12 mouse cellular contexts compared by ENCODE assay signal in genomic region chr3:90605049-90605448, GRCm38 (mm10). TPM values are rescaled to one million over a fixed set of nuclear protein-coding genes. Genes with fewer than 3 reads are reported as not detected.
A peak's percentile ranks its signal among the peaks of the same experiment; 100 is the strongest.
DNase-seq lines count a peak whose midpoint lies in the region; ATAC-seq lines count a peak whose summit lies in the region.
"Had no signal": no experiment of that assay in that cellular context is flagged by ENCODE, and none has a peak within 500 bp of the region (broad histone marks: within the 10 kb centered on the region; RNA-seq: fewer than 3 reads in every experiment).

No protein-coding gene starts in this region.

- no peak overlapping the region for H3K9ac ChIP-seq in heart, embryonic 15.5 days
- no peak overlapping the region for H3K9ac ChIP-seq in embryonic facial prominence, embryonic 13.5 days

- no peak overlapping the region for H3K4me3 ChIP-seq in heart, embryonic 15.5 days
- no peak overlapping the region for H3K4me3 ChIP-seq in embryonic facial prominence, embryonic 13.5 days

- ATAC-seq in heart, embryonic 15.5 days (replicated peaks; ENCODE audit: insufficient number of reproducible peaks, insufficient read depth, low FRiP score, low read depth) = no peak
- ATAC-seq in embryonic facial prominence, embryonic 13.5 days (ENCODE audit: insufficient number of reproducible peaks, insufficient read depth, low FRiP score, low TSS enrichment, low read depth) = no peak
- peak; percentile 37 for ATAC-seq in megakaryocyte, adult 5-6 weeks (ENCODE audit: poor library complexity, severe bottlenecking)

- H3K27ac ChIP-seq in heart, embryonic 15.5 days = peak overlapping the region; percentile 35
- H3K27ac ChIP-seq in embryonic facial prominence, embryonic 13.5 days = peak overlapping the region; percentile 97

- H3K4me2 ChIP-seq in heart, embryonic 15.5 days = no peak overlapping the region
- peak overlapping the region; percentile 33 for H3K4me2 ChIP-seq in embryonic facial prominence, embryonic 13.5 days

- no peak for DNase-seq in heart, adult 9 months (ENCODE audit: low spot score in 2 of 2)
- peak; percentile 69 for DNase-seq in CD4-positive helper T cell, adult 2 months (ENCODE audit: low read depth, low spot score)
- DNase-seq in layer of hippocampus, adult 9-11 months = no peak
- no peak for DNase-seq in adrenal gland, postnatal 36 days
- no peak for DNase-seq in thymus, postnatal 14 days

- no peaks in the 10 kb centered on the region for H3K36me3 ChIP-seq in heart, embryonic 15.5 days
- H3K36me3 ChIP-seq in embryonic facial prominence, embryonic 13.5 days = no peaks in the 10 kb centered on the region

- no peaks in the 10 kb centered on the region for H3K9me3 ChIP-seq in heart, embryonic 15.5 days (replicated peaks)
- H3K9me3 ChIP-seq in embryonic facial prominence, embryonic 13.5 days = no peaks in the 10 kb centered on the region

- WGBS in heart, embryonic 15.5 days = 78% methylated on average over 3 of the region's 3 CpGs
- WGBS in embryonic facial prominence, embryonic 13.5 days = 56% methylated on average over 3 of the region's 3 CpGs

- H3K4me1 ChIP-seq in heart, embryonic 15.5 days (replicated peaks) = peaks cover 24% of the 10 kb centered on the region
- H3K4me1 ChIP-seq in embryonic facial prominence, embryonic 13.5 days = peaks cover 55% of the 10 kb centered on the region

- H3K27me3 ChIP-seq in heart, embryonic 15.5 days = no peaks in the 10 kb centered on the region
- H3K27me3 ChIP-seq in embryonic facial prominence, embryonic 13.5 days = no peaks in the 10 kb centered on the region

RNA-seq across cellular contexts. Expression of gene S100a4, which starts 1.5 kb away (rescaled TPM):
- polyA plus RNA-seq in heart, embryonic 15.5 days (2015; fragmentation: Nextera tagmentation; extraction: Ambion mirVana) = 2.8 and 7.5 TPM in 2 replicates
- polyA plus RNA-seq in embryonic facial prominence, embryonic 13.5 days (2015; fragmentation: Nextera tagmentation; extraction: Ambion mirVana) = 18.8 and 19.2 TPM in 2 replicates
- 2,878 and 2,936 TPM in 2 replicates for total RNA-seq in megakaryocyte, adult 5-6 weeks (2015)
- 3,102 and 3,469 TPM in 2 replicates for total RNA-seq in megakaryocyte, adult 5-6 weeks (2017)
- 10 to 100 TPM in 1 of 2 experiments, 1 to 10 TPM in 1; 9.0 to 11.5 TPM for total RNA-seq in adrenal gland, postnatal 36 days (2021)
- total RNA-seq: midbrain, postnatal 0 days had no signal

RNA-seq across cellular contexts. Expression of gene S100a5, which starts 3.3 kb away (rescaled TPM):
- not detected in 2 replicates for polyA plus RNA-seq in heart, embryonic 15.5 days (2015; fragmentation: Nextera tagmentation; extraction: Ambion mirVana)
- not detected in 2 replicates for polyA plus RNA-seq in embryonic facial prominence, embryonic 13.5 days (2015; fragmentation: Nextera tagmentation; extraction: Ambion mirVana)
- not detected in 2 replicates for total RNA-seq in megakaryocyte, adult 5-6 weeks (2015)
- 3.4 TPM in 1 of 2 replicates, not detected in the other for total RNA-seq in megakaryocyte, adult 5-6 weeks (2017)
- total RNA-seq in adrenal gland, postnatal 36 days (2021) = not detected
- total RNA-seq: adrenal gland, adult 8-10 months; gastrocnemius, postnatal 25 days; midbrain, postnatal 0 days had no signal
- polyA plus RNA-seq: cortical plate, adult 2 months had no signal

RNA-seq across cellular contexts. Expression of gene Gm42674, which starts 3.3 kb away (rescaled TPM):
- polyA plus RNA-seq in heart, embryonic 15.5 days (2015; fragmentation: Nextera tagmentation; extraction: Ambion mirVana) = not detected in 2 replicates
- not detected in 2 replicates for polyA plus RNA-seq in embryonic facial prominence, embryonic 13.5 days (2015; fragmentation: Nextera tagmentation; extraction: Ambion mirVana)
- not detected in 2 replicates for total RNA-seq in megakaryocyte, adult 5-6 weeks (2015)
- total RNA-seq in megakaryocyte, adult 5-6 weeks (2017) = 2.9 and 5.7 TPM in 2 replicates
- not detected for total RNA-seq in adrenal gland, postnatal 36 days (2021)
- total RNA-seq: adrenal gland, adult 8-10 months; gastrocnemius, postnatal 25 days had no signal
- polyA plus RNA-seq: cortical plate, adult 2 months; midbrain, postnatal 0 days had no signal

RNA-seq across cellular contexts. Expression of gene S100a6, which starts 7.6 kb away (rescaled TPM):
- polyA plus RNA-seq in heart, embryonic 15.5 days (2015; fragmentation: Nextera tagmentation; extraction: Ambion mirVana) = 48.9 and 70.5 TPM in 2 replicates
- 89.9 and 97.9 TPM in 2 replicates for polyA plus RNA-seq in embryonic facial prominence, embryonic 13.5 days (2015; fragmentation: Nextera tagmentation; extraction: Ambion mirVana)
- total RNA-seq in megakaryocyte, adult 5-6 weeks (2015) = 2,141 and 2,313 TPM in 2 replicates
- total RNA-seq in megakaryocyte, adult 5-6 weeks (2017) = 1,043 and 1,047 TPM in 2 replicates
- 10 to 100 TPM; 42.5 to 68.0 TPM for total RNA-seq in adrenal gland, postnatal 36 days (2021)

RNA-seq across cellular contexts. Expression of gene S100a2, which starts 15.0 kb away (rescaled TPM):
- polyA plus RNA-seq in heart, embryonic 15.5 days (2015; fragmentation: Nextera tagmentation; extraction: Ambion mirVana) = not detected in 2 replicates
- polyA plus RNA-seq in embryonic facial prominence, embryonic 13.5 days (2015; fragmentation: Nextera tagmentation; extraction: Ambion mirVana) = not detected in 2 replicates
- total RNA-seq in megakaryocyte, adult 5-6 weeks (2015) = not detected in 2 replicates
- not detected in 2 replicates for total RNA-seq in megakaryocyte, adult 5-6 weeks (2017)
- not detected for total RNA-seq in adrenal gland, postnatal 36 days (2021)
- total RNA-seq: adrenal gland, adult 8-10 months; gastrocnemius, postnatal 25 days; midbrain, postnatal 0 days had no signal
- polyA plus RNA-seq: cortical plate, adult 2 months; midbrain, postnatal 0 days had no signal

Comparison
In these comparisons a context has a peak if more than half of its experiments do, and no peak if none do; other contexts are left out.
1. RNA of gene S100a4, which starts 1.5 kb away (total RNA-seq): 2,878 to 3,469 TPM in megakaryocyte, adult 5-6 weeks; 9.0 to 11.5 TPM in adrenal gland, postnatal 36 days; every median in the first group is over 100 times any median in the second.